Mouse (Mus musculus): Measurements from ENCODE around the gene Syf2.
"Not testable (repeated sequence)": the region's sequence is repeated elsewhere in the genome, so short reads cannot be mapped to it uniquely, and the experiment has no call there.

The Syf2 gene

GRCm38 (mm10) chr4:134930684-134931481, at the start of gene Syf2:
Syf2 (plus strand) TSS chr4:134930898.
- peak; percentile 86 to 94 for DNase-seq (ENCODE audit: low spot score in 2 of 2)

DNA sequence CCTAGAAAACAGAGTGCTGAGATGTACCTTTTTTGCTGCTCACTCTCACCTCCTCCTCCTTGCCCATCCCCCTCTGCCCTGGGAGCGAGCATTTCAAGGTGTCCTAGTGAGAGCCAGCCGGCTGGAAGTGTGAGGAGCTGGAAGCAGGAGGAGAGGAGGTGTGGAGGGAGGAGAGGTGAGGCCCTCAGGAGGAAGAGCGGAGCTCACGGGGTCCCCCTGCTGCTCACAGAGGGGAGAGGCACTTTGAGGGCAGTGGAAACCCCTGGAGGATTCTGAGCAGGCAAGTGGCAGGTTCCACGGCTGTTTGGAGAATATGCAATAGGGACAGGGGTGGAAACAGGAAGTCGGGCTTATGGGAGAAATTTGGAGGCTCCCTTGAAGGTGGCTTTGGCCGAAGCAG, 47.4 kb upstream of the Syf2 start:
- peak in 1 of 2 experiments; percentile 16 for DNase-seq (ENCODE audit: low spot score in 2 of 2)

DNA sequence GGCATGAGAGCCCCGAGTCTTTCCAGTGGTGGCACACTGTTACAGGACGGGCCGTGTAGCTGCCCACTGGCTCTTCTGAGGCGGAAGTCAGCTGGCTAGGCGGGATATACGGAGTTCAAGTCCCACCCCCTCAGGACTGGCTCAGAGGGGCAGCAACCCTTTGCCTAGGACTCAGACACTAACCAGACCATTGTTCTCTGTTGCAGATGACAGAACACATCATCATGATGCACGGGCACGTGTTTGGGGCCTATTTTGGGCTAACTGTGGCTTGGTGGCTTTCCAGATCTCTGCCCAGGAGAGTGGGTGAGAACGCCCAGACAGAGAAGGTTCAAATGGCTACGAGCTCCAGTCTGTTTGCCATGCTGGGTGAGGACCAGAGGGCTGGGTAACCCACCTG, 46.9 kb upstream of the Syf2 start:
- no peak for DNase-seq (ENCODE audit: low spot score in 2 of 2)

- DNase-seq (ENCODE audit: low spot score in 2 of 2), result no peak
Measured at GRCm38 (mm10) chr4:134884364-134884763, 46.3 kb upstream of the Syf2 start.

GRCm38 (mm10) chr4:134892096-134892495, 38.6 kb upstream of the Syf2 start:
- DNase-seq (ENCODE audit: low spot score in 2 of 2), result peak; percentile 32 to 65

DNA sequence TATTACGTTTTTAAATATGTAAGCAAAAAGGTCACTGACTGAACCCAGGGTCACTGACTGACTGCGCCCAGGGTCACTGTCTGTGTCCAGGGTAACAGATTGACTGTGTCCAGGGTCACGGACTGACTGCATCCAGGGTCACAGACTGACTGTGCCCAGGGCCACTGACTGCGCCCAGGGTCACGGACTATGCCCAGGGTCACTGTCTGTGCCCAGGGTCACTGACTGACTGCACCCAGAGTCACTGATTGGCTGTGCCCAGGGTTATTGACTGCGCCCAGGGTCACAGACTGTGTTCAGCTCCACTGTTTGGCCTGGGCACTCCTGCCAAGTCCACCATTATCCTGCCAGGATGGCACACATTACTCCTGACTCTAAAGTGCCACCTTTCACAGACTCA, 33.4 kb upstream of the Syf2 start:
- no peak for DNase-seq (ENCODE audit: low spot score in 2 of 2)

DNA sequence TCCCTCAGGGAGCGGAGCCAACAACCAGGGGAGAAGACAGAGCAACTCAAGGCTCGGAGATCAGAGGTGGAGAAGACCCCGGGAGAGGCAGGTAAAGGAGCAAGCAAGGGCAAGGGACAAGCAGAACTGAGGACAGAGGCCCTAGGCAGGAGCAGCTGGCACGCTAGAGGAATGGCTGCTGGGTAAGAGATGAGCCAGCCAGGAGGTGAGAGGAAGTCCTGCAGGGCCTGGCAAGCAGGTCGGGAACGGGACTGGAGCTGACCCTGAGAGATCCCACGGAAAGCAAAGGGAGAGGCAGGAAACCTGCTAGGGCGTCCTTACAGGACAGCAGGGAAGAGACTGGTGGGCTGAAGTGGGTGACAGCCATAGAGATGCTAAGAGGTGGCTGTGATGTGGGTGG, 29.6 kb upstream of the Syf2 start:
- DNase-seq (ENCODE audit: low spot score in 2 of 2), result no peak

DNA sequence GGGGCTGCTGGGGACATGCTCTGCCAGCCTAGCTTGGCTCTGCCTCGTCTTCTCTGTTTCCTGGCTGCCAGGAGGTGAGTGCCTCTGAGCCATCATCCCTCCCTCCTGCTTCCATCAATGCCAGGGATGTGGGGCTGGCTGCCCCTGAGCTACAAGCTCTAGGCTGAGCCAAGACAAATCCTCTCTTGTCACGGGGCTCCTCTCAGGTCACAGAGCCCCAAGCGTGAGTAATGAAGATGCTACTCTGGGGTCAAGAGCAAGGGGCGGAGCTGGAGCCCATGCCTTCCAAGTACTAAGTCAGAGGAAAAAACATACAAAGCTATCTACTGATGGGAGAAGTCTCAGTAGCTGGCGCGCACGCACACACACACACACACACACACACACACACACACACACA, 27.7 kb upstream of the Syf2 start:
- no peak for DNase-seq (ENCODE audit: low spot score in 2 of 2)

- DNase-seq (ENCODE audit: low spot score in 2 of 2), result not testable (repeated sequence)
Measured at GRCm38 (mm10) chr4:134911406-134911805, 19.3 kb upstream of the Syf2 start.

DNA sequence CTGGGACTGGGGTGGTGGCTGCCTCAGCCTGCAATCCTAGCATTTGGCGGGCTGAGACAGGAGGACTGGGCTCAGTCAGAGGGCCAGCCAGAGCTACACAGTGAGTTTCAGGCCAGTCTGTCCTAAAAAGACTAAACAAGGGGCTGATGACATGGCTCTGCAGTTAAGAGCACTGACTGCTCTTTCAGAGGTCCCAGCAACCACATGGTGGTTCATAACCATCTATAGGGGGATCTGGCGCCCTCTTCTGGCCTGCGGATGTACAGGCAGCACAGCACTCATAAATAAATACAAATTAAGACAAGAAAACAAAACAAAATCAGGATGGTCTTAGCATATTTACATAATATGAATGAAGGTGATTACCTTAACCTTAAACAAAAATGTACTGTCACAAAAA, 17.3 kb upstream of the Syf2 start:
- DNase-seq (ENCODE audit: low spot score in 2 of 2), result peak; percentile 49 to 75

DNA sequence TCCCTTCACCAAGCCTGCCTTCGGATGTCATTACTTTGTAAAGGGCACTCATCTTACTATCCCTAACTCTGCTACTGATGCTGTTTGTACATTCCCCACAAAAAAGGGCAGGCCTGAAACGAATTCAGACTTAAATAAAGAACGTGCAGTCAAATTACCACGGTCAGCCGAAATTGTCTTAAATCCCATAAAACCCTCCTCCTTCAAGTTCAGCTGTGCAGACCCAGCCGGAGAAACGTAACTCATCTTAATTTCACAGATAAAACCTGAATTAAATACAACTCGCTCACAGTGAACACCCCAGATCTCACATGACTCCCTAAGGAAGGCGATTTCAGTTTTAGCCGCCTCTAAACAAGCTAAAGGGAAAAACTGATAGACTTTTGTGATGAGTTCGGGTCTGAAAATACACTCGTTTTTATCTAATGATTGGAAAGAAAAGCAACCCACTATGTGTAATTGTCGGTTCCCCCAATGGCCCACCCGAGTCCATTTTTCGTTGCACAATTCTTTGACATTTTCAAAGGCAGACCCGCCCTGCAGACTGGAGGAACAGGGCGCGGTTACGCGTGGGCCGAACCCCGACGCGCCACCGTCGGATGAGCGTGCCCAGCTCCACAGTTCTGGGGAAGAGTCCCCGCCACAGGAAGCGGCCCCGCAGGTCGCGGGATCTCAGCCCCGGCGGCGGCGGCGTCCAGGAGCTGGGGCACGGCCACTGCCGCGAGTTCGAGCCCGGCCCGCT, 16.4 kb upstream of the Syf2 start:
- no peak for DNase-seq (ENCODE audit: low spot score in 2 of 2)

DNA sequence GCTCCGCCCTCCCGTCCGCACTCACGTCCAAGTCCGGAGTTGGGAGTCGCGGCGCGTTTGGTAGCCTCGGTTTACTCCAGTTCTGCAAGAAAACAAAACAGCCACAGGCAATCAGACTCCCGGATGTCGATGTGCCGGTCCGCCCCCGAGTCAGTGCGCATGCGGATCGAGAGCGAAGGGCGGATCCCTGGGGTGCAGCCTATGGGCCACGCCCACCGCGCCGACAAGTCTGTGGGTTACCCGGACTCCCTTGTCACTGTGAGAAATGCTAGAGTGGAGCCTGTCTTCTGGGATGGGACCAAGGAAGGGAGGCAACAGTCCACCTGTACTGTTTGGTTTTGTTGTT, 15.9 kb upstream of the Syf2 start, which contains the start of gene Tmem50a:
Gene Tmem50a (minus strand): TSS at position 161 of the 346 bp plus-strand sequence.
- peak; percentile 78 to 88 for DNase-seq (ENCODE audit: low spot score in 2 of 2)

- no peak for DNase-seq (ENCODE audit: low spot score in 2 of 2)
Measured at GRCm38 (mm10) chr4:134915223-134916050, 15.3 kb upstream of the Syf2 start.

GRCm38 (mm10) chr4:134917194-134917593, 13.5 kb upstream of the Syf2 start:
- no peak for DNase-seq (ENCODE audit: low spot score in 2 of 2)

DNA sequence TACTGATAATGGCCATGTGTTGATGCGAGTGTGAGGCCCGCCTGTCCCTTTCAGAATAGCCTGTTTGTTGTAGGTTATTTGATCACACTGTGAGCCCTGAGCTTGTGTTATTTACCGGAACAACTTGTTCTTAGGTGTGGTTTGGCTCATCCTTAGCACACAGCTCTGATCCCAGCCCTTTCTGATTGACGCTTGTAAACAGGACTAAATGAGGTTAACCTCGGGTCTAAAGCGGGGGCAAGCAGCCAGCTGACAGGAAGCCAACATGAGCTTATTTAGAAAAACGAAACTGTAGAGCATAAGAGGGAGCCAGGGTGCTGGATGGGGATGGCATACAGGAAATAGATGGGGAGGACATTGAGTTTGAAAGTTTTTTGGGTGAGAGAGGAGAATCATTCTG, 12.3 kb upstream of the Syf2 start:
- no peak for DNase-seq (ENCODE audit: low spot score in 2 of 2)

DNA sequence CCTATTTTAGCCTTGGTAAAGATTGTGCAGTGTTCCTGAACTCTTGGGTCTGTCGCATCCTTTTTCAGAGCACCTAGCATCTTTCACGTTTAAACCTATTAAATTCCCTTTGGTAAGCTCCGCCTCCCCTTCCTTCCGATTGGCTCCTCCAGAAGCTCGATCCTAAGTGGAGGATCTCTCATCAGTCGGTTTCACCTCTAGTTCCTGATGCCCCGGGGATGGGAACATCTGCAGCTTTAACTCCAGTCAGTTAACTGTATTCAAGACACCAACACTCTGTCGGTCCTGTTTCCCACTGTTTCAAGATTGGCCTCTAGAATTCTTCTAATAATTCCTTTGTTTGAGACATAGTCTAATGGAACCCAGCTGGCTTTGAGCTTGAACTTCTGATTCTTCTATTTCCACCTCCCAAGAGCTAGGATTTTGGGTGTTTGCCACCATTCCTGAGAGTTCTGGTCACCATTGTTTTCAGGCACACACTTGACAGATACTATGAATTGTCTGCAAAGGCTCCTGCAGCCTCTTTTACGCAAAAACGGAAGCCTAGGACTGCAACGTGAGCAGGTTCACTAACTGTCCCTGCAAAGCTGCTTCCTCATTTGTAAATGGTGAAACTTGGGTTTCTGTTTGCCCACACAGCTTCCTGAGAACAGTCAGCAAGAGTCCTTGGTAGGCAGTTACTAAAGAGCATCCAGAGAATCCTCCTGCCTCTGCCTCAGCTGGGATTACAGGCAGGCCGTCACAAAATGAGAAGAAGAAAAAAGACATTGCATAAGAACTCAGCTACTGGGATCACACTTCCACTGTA, 10.8 kb upstream of the Syf2 start:
- DNase-seq (ENCODE audit: low spot score in 2 of 2), result no peak

DNA sequence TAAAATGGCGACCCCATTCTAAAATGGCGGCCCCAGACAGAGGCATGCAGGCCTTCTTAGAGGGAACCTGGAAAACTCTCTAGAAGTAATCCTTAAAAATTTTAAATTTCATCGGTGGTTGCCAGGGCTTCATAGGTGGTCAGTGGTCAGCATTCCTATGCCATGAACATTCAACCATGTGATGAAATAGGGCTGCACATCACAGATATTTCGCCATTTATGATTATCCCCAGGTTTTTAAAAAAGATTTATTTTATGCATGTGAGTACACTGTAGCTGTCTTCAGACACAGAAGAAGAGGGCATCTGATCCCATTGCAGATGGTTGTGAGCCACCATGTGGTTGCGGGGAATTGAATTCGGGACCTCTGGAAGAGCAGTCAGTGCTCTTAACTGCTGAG, 10.1 kb upstream of the Syf2 start:
- DNase-seq (ENCODE audit: low spot score in 2 of 2), result no peak

DNA sequence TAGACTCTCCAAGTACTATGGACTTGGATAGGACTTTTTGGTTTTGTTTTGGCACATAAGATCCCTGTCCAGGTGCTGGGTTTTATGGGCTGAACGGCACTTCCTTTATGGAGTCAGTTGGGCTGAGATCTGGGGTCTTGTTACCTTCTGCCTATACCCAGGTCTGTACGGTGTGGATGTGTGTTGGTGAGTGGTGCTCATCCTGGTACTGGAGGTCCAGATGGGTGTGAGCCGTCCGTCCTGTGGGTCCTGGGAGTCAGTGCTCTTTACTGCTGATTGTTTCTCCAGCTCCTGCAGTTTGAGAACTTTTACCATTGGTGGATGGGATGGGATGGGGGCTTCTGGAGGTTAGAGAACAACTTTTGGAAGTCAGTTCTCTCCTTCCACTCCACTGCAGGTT, 9.0 kb upstream of the Syf2 start:
- no peak for DNase-seq (ENCODE audit: low spot score in 2 of 2)

DNA sequence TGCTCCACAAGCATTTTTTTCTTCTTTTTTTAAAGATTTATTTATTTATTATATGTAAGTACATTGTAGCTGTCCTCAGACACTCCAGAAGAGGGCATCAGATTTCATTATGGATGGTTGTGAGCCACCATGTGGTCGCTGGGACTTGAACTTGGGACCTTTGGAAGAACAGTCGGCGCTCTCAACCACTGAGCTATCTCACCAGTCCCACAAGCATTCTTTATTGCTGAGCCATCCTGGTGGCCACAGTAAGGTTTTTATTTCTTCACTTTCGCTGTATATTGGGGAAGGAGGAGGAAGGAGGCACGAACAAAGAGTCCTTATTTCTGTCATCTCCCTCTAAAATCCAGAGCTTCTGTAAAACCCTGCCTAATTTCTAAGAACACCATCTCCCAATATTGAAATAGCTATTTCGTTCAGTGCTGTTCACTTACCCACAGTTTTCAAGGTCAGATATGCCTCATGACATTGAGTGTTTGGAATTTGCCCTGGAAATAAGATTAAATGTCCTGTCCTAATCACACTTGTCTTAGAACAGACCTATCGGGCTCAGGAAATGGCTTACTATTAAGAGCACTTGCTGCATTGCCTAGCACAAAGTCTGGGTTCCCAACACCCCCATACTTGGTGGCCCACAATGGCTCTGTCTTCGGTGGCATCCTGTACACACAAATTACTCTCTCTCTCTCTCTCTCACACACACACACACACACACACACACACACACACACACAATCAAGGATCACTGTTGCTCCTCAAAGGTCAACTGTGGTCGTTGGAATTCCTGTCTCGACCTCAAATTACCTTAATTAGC, 8.4 kb upstream of the Syf2 start:
- no peak for DNase-seq (ENCODE audit: low spot score in 2 of 2)

DNA sequence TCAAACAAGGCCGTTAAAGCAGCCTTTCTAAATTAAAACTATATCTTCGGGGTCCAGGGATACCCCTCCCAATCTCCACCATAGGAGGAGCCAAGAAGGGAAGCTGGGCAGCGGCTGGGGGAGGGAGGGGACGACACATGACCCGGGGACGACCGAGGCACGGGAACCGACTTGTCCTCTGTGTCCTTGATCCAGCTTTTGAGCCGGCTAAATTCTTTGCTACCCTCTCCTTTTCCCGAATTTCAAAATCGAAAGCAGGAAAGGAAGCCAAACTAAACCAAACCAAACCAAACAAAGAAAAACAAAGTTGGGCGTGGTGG, 7.8 kb upstream of the Syf2 start:
- DNase-seq (ENCODE audit: low spot score in 2 of 2), result peak in 1 of 2 experiments; percentile 66

All from cerebellum, postnatal 4 days (tissue).